Mouse (Mus musculus) megakaryocyte, embryonic 14.5 days (primary cell): ENCODE measurements at regions not wholly inside any gene's neighbourhood (a gene's known extent, or its start where the extent isn't known, plus 50 kb on each side); places are given as distances from the start of the nearest gene placed in this dataset.
"Not testable (repeated sequence)": the region's sequence is repeated elsewhere in the genome, so short reads cannot be mapped to it uniquely, and the experiment has no call there.

Source experiments
- H3K27me3 ChIP-seq: replicated peaks from 2 replicates; pipeline ENCODE3; 2012; ENCODE audit warnings: inconsistent platforms
- H3K36me3 ChIP-seq: replicated peaks from 2 replicates; pipeline ENCODE3; 2012; ENCODE audit warnings: low read length, inconsistent platforms, mixed read lengths
- H3K4me1 ChIP-seq: 2 replicates; pipeline ENCODE4 v1.6.1; 2012; ENCODE audit warnings: inconsistent platforms
- H3K4me3 ChIP-seq: replicated peaks from 2 replicates; pipeline ENCODE3; 2012; ENCODE audit warnings: moderate library complexity, mild to moderate bottlenecking, inconsistent platforms
- H3K9me3 ChIP-seq: 2 replicates; pipeline ENCODE4 v1.6.1; 2012; ENCODE audit warnings: inconsistent platforms
- FLI1 ChIP-seq: IDR thresholded peaks from 2 replicates; pipeline ENCODE4 v1.6.1; 2012; ENCODE audit warnings: low read length, inconsistent platforms, mixed read lengths
- GATA1 ChIP-seq: IDR thresholded peaks from 3 replicates; pipeline ENCODE4 v1.6.1; 2012; ENCODE audit warnings: mixed read lengths, low read length, inconsistent platforms, borderline replicate concordance

- no peaks in the 10 kb centered on the region for H3K9me3 ChIP-seq
- H3K36me3 ChIP-seq: no peaks in the 10 kb centered on the region
- H3K4me1 ChIP-seq: no peaks in the 10 kb centered on the region
- H3K27me3 ChIP-seq: no peaks in the 10 kb centered on the region
- TF ChIP-seq FLI1 (no peak), GATA1 (no peak)
- no peak overlapping the region for H3K4me3 ChIP-seq
Observed at GRCm38 (mm10) chr4:31323816-31324215, 640.1 kb upstream of the Map3k7 start.

GRCm38 (mm10) chr4:31328798-31329197 is 635.1 kb upstream of the Map3k7 start:
- H3K4me1 ChIP-seq: no peaks in the 10 kb centered on the region
- TF ChIP-seq FLI1 (no peak), GATA1 (no peak)
- no peaks in the 10 kb centered on the region for H3K36me3 ChIP-seq
- H3K9me3 ChIP-seq: no peaks in the 10 kb centered on the region
- no peak overlapping the region for H3K4me3 ChIP-seq
- H3K27me3 ChIP-seq: no peaks in the 10 kb centered on the region

- H3K36me3 ChIP-seq: no peaks in the 10 kb centered on the region
- H3K4me3 ChIP-seq: no peak overlapping the region
- no peaks in the 10 kb centered on the region for H3K4me1 ChIP-seq
- H3K27me3 ChIP-seq: no peaks in the 10 kb centered on the region
- TF ChIP-seq FLI1 (no peak), GATA1 (no peak)
- no peaks in the 10 kb centered on the region for H3K9me3 ChIP-seq
Observed at GRCm38 (mm10) chr4:31331053-31331452, 632.8 kb upstream of the Map3k7 start.

- Histone ChIP-seq H3K4me3 (no peak overlapping the region), H3K4me1 (no peaks in the 10 kb centered on the region), H3K27me3 (no peaks in the 10 kb centered on the region), H3K36me3 (no peaks in the 10 kb centered on the region), H3K9me3 (0 out of 2 replicates have a peak, but pooled peaks cover 4% of the 10 kb centered on the region)
- no peak for TF ChIP-seq GATA1
- TF ChIP-seq FLI1: no peak
Observed at GRCm38 (mm10) chr4:31335686-31336085, 628.2 kb upstream of the Map3k7 start.

GRCm38 (mm10) chr4:31337980-31338379 is 625.9 kb upstream of the Map3k7 start:
- Histone ChIP-seq H3K4me3 (no peak overlapping the region), H3K36me3 (no peaks in the 10 kb centered on the region), H3K4me1 (no peaks in the 10 kb centered on the region), H3K9me3 (0 out of 2 replicates have a peak, but pooled peaks cover 4% of the 10 kb centered on the region), H3K27me3 (no peaks in the 10 kb centered on the region)
- TF ChIP-seq FLI1: no peak
- TF ChIP-seq GATA1: no peak

- H3K36me3 ChIP-seq: no peaks in the 10 kb centered on the region
- H3K9me3 ChIP-seq: no peaks in the 10 kb centered on the region
- no peaks in the 10 kb centered on the region for H3K27me3 ChIP-seq
- H3K4me3 ChIP-seq: no peak overlapping the region
- TF ChIP-seq FLI1: no peak
- no peak for TF ChIP-seq GATA1
- no peaks in the 10 kb centered on the region for H3K4me1 ChIP-seq
Observed at GRCm38 (mm10) chr4:31343312-31344248, 620.3 kb upstream of the Map3k7 start.

- not testable (repeated sequence) for H3K9me3 ChIP-seq, H3K4me1 ChIP-seq, H3K27me3 ChIP-seq, H3K4me3 ChIP-seq, H3K36me3 ChIP-seq
Observed at GRCm38 (mm10) chr4:31354046-31354445, 609.9 kb upstream of the Map3k7 start.

GRCm38 (mm10) chr4:31354953-31355352 is 608.9 kb upstream of the Map3k7 start:
- peaks cover 7% of the 10 kb centered on the region for H3K9me3 ChIP-seq
- no peaks in the 10 kb centered on the region for H3K27me3 ChIP-seq
- H3K4me3 ChIP-seq: no peak overlapping the region
- TF ChIP-seq GATA1 (no peak), FLI1 (no peak)
- no peaks in the 10 kb centered on the region for H3K4me1 ChIP-seq
- no peaks in the 10 kb centered on the region for H3K36me3 ChIP-seq

- no peaks in the 10 kb centered on the region for H3K4me1 ChIP-seq
- peaks cover 28% of the 10 kb centered on the region for H3K9me3 ChIP-seq
- no peak overlapping the region for H3K4me3 ChIP-seq
- H3K27me3 ChIP-seq: no peaks in the 10 kb centered on the region
- no peak for TF ChIP-seq GATA1
- TF ChIP-seq FLI1: no peak
- no peaks in the 10 kb centered on the region for H3K36me3 ChIP-seq
Observed at GRCm38 (mm10) chr4:31366172-31366571, 597.7 kb upstream of the Map3k7 start.

GRCm38 (mm10) chr4:31367031-31367430 is 596.9 kb upstream of the Map3k7 start:
- Histone ChIP-seq H3K36me3 (no peaks in the 10 kb centered on the region), H3K4me3 (no peak overlapping the region), H3K9me3 (peaks cover 34% of the 10 kb centered on the region), H3K4me1 (no peaks in the 10 kb centered on the region), H3K27me3 (no peaks in the 10 kb centered on the region)
- TF ChIP-seq FLI1 (no peak), GATA1 (no peak)
